Comparison of ENCODE assay signal across 8 mouse cellular contexts in genomic region chr5:104072272-104072886, GRCm38 (mm10). TPM values are rescaled to one million over a fixed set of nuclear protein-coding genes. Genes with fewer than 3 reads are reported as not detected.
DNase-seq lines count a peak whose midpoint lies in the region; ATAC-seq and TF ChIP-seq lines count a peak whose summit lies in the region.

No protein-coding gene starts in this region.

- H3K4me3 ChIP-seq in lung, postnatal 0 days (ENCODE audit: low read depth, low read length) = no peak overlapping the region
- H3K4me3 ChIP-seq in heart, embryonic 13.5 days = no peak overlapping the region
- no peak overlapping the region for H3K4me3 ChIP-seq in liver, embryonic 14.5 days (ENCODE audit: insufficient read depth in 1 of 2, low read depth in 2 of 2, low read length in 2 of 2)

- H3K27ac ChIP-seq in lung, postnatal 0 days (ENCODE audit: low read length) = 0 out of 2 replicates have a peak overlapping the region, but pooled peaks have one; percentile 20
- H3K27ac ChIP-seq in heart, embryonic 13.5 days (replicated peaks) = peak overlapping the region; percentile 76
- no peak overlapping the region for H3K27ac ChIP-seq in liver, embryonic 14.5 days

- H3K27me3 ChIP-seq in lung, postnatal 0 days (replicated peaks; ENCODE audit: insufficient read depth, low read length) = no peaks in the 10 kb centered on the region
- peaks cover 9% of the 10 kb centered on the region; the same call in 1 of the 2 replicates for H3K27me3 ChIP-seq in heart, embryonic 13.5 days (replicated peaks)
- H3K27me3 ChIP-seq in liver, embryonic 14.5 days (ENCODE audit: control insufficient read depth, insufficient read depth, low read length) = peaks cover 6% of the 10 kb centered on the region

- peak; percentile 89 for ATAC-seq in lung, postnatal 0 days
- ATAC-seq in heart, embryonic 13.5 days (ENCODE audit: extremely low read depth, insufficient number of reproducible peaks, low FRiP score, low TSS enrichment) = peak; percentile 95
- ATAC-seq in liver, embryonic 14.5 days (ENCODE audit: insufficient read depth) = peak; percentile 52; the same call in 1 of the 2 replicates

- no peak for TF ChIP-seq EP300 in lung, postnatal 0 days (IDR thresholded peaks at IDR 0.05)
- no peak for TF ChIP-seq EP300 in liver, embryonic 14.5 days (IDR thresholded peaks at IDR 0.05; ENCODE audit: low read depth)

- H3K9ac ChIP-seq in lung, postnatal 0 days (replicated peaks; ENCODE audit: low read depth) = no peak overlapping the region
- peak overlapping the region; percentile 37; the same call in 1 of the 2 replicates for H3K9ac ChIP-seq in heart, embryonic 13.5 days
- H3K9ac ChIP-seq in liver, embryonic 14.5 days (replicated peaks) = no peak overlapping the region

- no peak for TF ChIP-seq CTCF in lung, postnatal 0 days (IDR thresholded peaks at IDR 0.05)
- TF ChIP-seq CTCF in liver, embryonic 14.5 days (IDR thresholded peaks at IDR 0.05; ENCODE audit: low read depth) = no peak

- no peak overlapping the region for H3K4me2 ChIP-seq in lung, postnatal 0 days (replicated peaks; ENCODE audit: low read depth, low read length)
- H3K4me2 ChIP-seq in heart, embryonic 13.5 days = peak overlapping the region; percentile 33
- no peak overlapping the region for H3K4me2 ChIP-seq in liver, embryonic 14.5 days (ENCODE audit: low read depth)

- peaks cover 3% of the 10 kb centered on the region; the same call in 1 of the 2 replicates for H3K4me1 ChIP-seq in lung, postnatal 0 days (ENCODE audit: insufficient read depth, low read depth, low read length)
- H3K4me1 ChIP-seq in heart, embryonic 13.5 days = peaks cover 17% of the 10 kb centered on the region
- H3K4me1 ChIP-seq in liver, embryonic 14.5 days (replicated peaks; ENCODE audit: control insufficient read depth in 2 of 2, insufficient read depth in 2 of 2, low read length in 1 of 2) = peaks cover 0 to 1% of the 10 kb centered on the region in 2 experiments; a peak in 1 of 4 replicates

- WGBS in lung, postnatal 0 days = 28% methylated on average over 6 of the region's 8 CpGs
- WGBS in heart, embryonic 13.5 days = 25% methylated on average over 7 of the region's 8 CpGs
- 36% methylated on average over 6 of the region's 8 CpGs for WGBS in liver, embryonic 14.5 days (ENCODE audit: insufficient replicate concordance)

- H3K36me3 ChIP-seq in lung, postnatal 0 days (ENCODE audit: insufficient read depth, low read length) = no peaks in the 10 kb centered on the region
- no peaks in the 10 kb centered on the region for H3K36me3 ChIP-seq in heart, embryonic 13.5 days
- no peaks in the 10 kb centered on the region for H3K36me3 ChIP-seq in liver, embryonic 14.5 days (replicated peaks; ENCODE audit: control insufficient read depth, insufficient read depth, low read depth)

- peak; percentile 75 for DNase-seq in lung, postnatal 0 days (ENCODE audit: low spot score)
- DNase-seq in lung, postnatal 14 days = no peak
- DNase-seq in liver, embryonic 14.5 days (ENCODE audit: low read depth in 3 of 3, low spot score in 3 of 3) = no peak
- DNase-seq in yolk sac, embryonic 10.5 days (ENCODE audit: low spot score) = peak; percentile 32
- no peak for DNase-seq in thymus, postnatal 0 days (ENCODE audit: low spot score)
- no peak for DNase-seq in cerebellum, postnatal 10 days
- DNase-seq in frontal cortex, postnatal 36 days (ENCODE audit: low spot score in 2 of 2) = no peak

- no peaks in the 10 kb centered on the region for H3K9me3 ChIP-seq in lung, postnatal 0 days (ENCODE audit: low read length)
- no peaks in the 10 kb centered on the region for H3K9me3 ChIP-seq in heart, embryonic 13.5 days
- H3K9me3 ChIP-seq in liver, embryonic 14.5 days (ENCODE audit: control insufficient read depth, low read length) = no peaks in the 10 kb centered on the region

RNA-seq across cellular contexts. Expression of gene Gm17660, which starts 5.0 kb away (rescaled TPM):
- not detected in 2 replicates for polyA plus RNA-seq in lung, postnatal 0 days (2015; fragmentation: Nextera tagmentation; extraction: Ambion mirVana)
- polyA plus RNA-seq in heart, embryonic 13.5 days (2015; fragmentation: Nextera tagmentation; extraction: Ambion mirVana) = not detected in 2 replicates
- polyA plus RNA-seq in liver, embryonic 14.5 days (2012; rRNA removed) = not detected in 2 replicates
- polyA plus RNA-seq in liver, embryonic 14.5 days (2014; fragmentation: Nextera tagmentation; extraction: Ambion mirVana) = not detected in 2 replicates
- not detected in 2 replicates for polyA plus RNA-seq in thymus, postnatal 0 days (2015; fragmentation: Nextera tagmentation; extraction: Ambion mirVana)

RNA-seq across cellular contexts. Expression of gene Nudt9, which starts 26.3 kb away (rescaled TPM):
- polyA plus RNA-seq in lung, postnatal 0 days (2015; fragmentation: Nextera tagmentation; extraction: Ambion mirVana) = 58.8 and 66.0 TPM in 2 replicates
- 53.7 and 55.6 TPM in 2 replicates for polyA plus RNA-seq in heart, embryonic 13.5 days (2015; fragmentation: Nextera tagmentation; extraction: Ambion mirVana)
- polyA plus RNA-seq in liver, embryonic 14.5 days (2012; rRNA removed) = 34.5 and 48.1 TPM in 2 replicates
- polyA plus RNA-seq in liver, embryonic 14.5 days (2014; fragmentation: Nextera tagmentation; extraction: Ambion mirVana) = 73.8 and 74.8 TPM in 2 replicates
- 53.9 and 56.6 TPM in 2 replicates for polyA plus RNA-seq in thymus, postnatal 0 days (2015; fragmentation: Nextera tagmentation; extraction: Ambion mirVana)

RNA-seq across cellular contexts. Expression of gene Sparcl1, which starts 41.2 kb away (rescaled TPM):
- 285 and 301 TPM in 2 replicates for polyA plus RNA-seq in lung, postnatal 0 days (2015; fragmentation: Nextera tagmentation; extraction: Ambion mirVana)
- polyA plus RNA-seq in heart, embryonic 13.5 days (2015; fragmentation: Nextera tagmentation; extraction: Ambion mirVana) = 45.7 and 47.3 TPM in 2 replicates
- polyA plus RNA-seq in liver, embryonic 14.5 days (2012; rRNA removed) = 0.81 and 1.4 TPM in 2 replicates
- polyA plus RNA-seq in liver, embryonic 14.5 days (2014; fragmentation: Nextera tagmentation; extraction: Ambion mirVana) = 1.0 and 1.2 TPM in 2 replicates
- polyA plus RNA-seq in thymus, postnatal 0 days (2015; fragmentation: Nextera tagmentation; extraction: Ambion mirVana) = 34.1 and 35.4 TPM in 2 replicates

RNA-seq across cellular contexts. Expression of gene Hsd17b11, which starts 50.7 kb away (rescaled TPM):
- 15.9 and 17.8 TPM in 2 replicates for polyA plus RNA-seq in lung, postnatal 0 days (2015; fragmentation: Nextera tagmentation; extraction: Ambion mirVana)
- 2.8 and 3.3 TPM in 2 replicates for polyA plus RNA-seq in heart, embryonic 13.5 days (2015; fragmentation: Nextera tagmentation; extraction: Ambion mirVana)
- 6.1 and 7.9 TPM in 2 replicates for polyA plus RNA-seq in liver, embryonic 14.5 days (2012; rRNA removed)
- polyA plus RNA-seq in liver, embryonic 14.5 days (2014; fragmentation: Nextera tagmentation; extraction: Ambion mirVana) = 1.9 and 2.6 TPM in 2 replicates
- 3.9 and 5.7 TPM in 2 replicates for polyA plus RNA-seq in thymus, postnatal 0 days (2015; fragmentation: Nextera tagmentation; extraction: Ambion mirVana)

Comparison
In these comparisons a context has a peak if more than half of its experiments do, and no peak if none do; other contexts are left out.
1. DNase-seq: peak in lung, postnatal 0 days (single experiment) and yolk sac, embryonic 10.5 days (single experiment); none in lung, postnatal 14 days (single experiment), liver, embryonic 14.5 days (0 of 3), thymus, postnatal 0 days (single experiment), cerebellum, postnatal 10 days (0 of 2) and frontal cortex, postnatal 36 days (0 of 2).
2. RNA of gene Sparcl1, which starts 41.2 kb away (polyA plus RNA-seq): 285 to 301 TPM in lung, postnatal 0 days, 45.7 to 47.3 TPM in heart, embryonic 13.5 days and 34.1 to 35.4 TPM in thymus, postnatal 0 days; 0.81 to 1.4 TPM in liver, embryonic 14.5 days; every median in the first group is over 10 times any median in the second.
3. Peak in every context shown above with its lines, with median percentiles within 50 percentile points of each other: ATAC-seq.